ENCODE assay signal across 9 mouse cellular contexts in the genomic region with DNA sequence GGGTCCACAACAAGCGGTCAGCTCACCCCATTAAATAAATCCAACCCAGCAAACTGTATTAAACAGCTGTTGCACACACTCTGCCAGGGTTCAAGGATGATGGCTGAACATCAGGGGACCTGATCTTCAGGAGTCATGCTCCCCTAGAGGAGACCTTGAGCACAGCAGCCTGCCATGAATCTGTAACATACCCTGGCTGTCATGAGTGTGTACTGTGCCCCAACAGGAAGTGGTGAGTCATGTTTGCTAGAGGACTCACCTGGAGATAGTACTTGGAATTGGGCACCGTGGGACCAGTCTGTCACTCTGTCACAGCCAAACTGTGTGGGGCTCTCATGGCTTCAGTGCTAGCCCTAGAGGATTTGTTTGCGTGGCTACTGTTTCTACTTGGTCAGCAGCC.
DNase-seq lines count a peak whose midpoint lies in the region; ATAC-seq and TF ChIP-seq lines count a peak whose summit lies in the region.
"Had no signal": no experiment of that assay in that cellular context is flagged by ENCODE, and none has a peak within 500 bp of the region (broad histone marks: within the 10 kb centered on the region; RNA-seq: fewer than 3 reads in every experiment).

No protein-coding gene starts in this region.

- peak; percentile 52 for TF ChIP-seq CTCF in midbrain, postnatal 0 days (IDR thresholded peaks at IDR 0.05)
- TF ChIP-seq CTCF in liver, postnatal 0 days (IDR thresholded peaks at IDR 0.05; ENCODE audit: low read depth): peak; percentile 71

- no peak overlapping the region for H3K4me2 ChIP-seq in midbrain, postnatal 0 days (ENCODE audit: low read depth, low read length, poor library complexity, severe bottlenecking)
- no peak overlapping the region for H3K4me2 ChIP-seq in midbrain, embryonic 14.5 days (ENCODE audit: low read length)
- H3K4me2 ChIP-seq in liver, postnatal 0 days (ENCODE audit: low read depth, low read length): no peak overlapping the region
- H3K4me2 ChIP-seq: lung, embryonic 15.5 days had no signal

- no peak overlapping the region for H3K9ac ChIP-seq in midbrain, postnatal 0 days (replicated peaks; ENCODE audit: low read length, poor library complexity, severe bottlenecking)
- H3K9ac ChIP-seq in midbrain, embryonic 14.5 days (replicated peaks; ENCODE audit: low read length): no peak overlapping the region
- no peak overlapping the region for H3K9ac ChIP-seq in liver, postnatal 0 days (replicated peaks)
- H3K9ac ChIP-seq: lung, embryonic 15.5 days had no signal

- no peaks in the 10 kb centered on the region for H3K9me3 ChIP-seq in midbrain, postnatal 0 days (ENCODE audit: low read length)
- H3K9me3 ChIP-seq in midbrain, embryonic 14.5 days (ENCODE audit: control insufficient read depth, low read length): no peaks in the 10 kb centered on the region
- H3K9me3 ChIP-seq in liver, postnatal 0 days (ENCODE audit: low read length): no peaks in the 10 kb centered on the region
- H3K9me3 ChIP-seq in embryonic facial prominence, embryonic 10.5 days: no peaks in the 10 kb centered on the region
- H3K9me3 ChIP-seq: lung, embryonic 15.5 days had no signal

- no peaks in the 10 kb centered on the region for H3K27me3 ChIP-seq in midbrain, postnatal 0 days (ENCODE audit: insufficient read depth, low read length)
- no peaks in the 10 kb centered on the region for H3K27me3 ChIP-seq in midbrain, embryonic 14.5 days (ENCODE audit: control insufficient read depth, insufficient read depth, low read length)
- H3K27me3 ChIP-seq in liver, postnatal 0 days (ENCODE audit: insufficient read depth, low read length): no peaks in the 10 kb centered on the region
- no peaks in the 10 kb centered on the region for H3K27me3 ChIP-seq in embryonic facial prominence, embryonic 10.5 days (replicated peaks; ENCODE audit: low read depth, poor library complexity, severe bottlenecking)
- H3K27me3 ChIP-seq: lung, embryonic 15.5 days had no signal

- no peak for ATAC-seq in midbrain, postnatal 0 days (ENCODE audit: low FRiP score)
- no peak for ATAC-seq in midbrain, embryonic 14.5 days (ENCODE audit: low FRiP score, low TSS enrichment)
- ATAC-seq in liver, postnatal 0 days: peak; percentile 70

- peaks cover 7% of the 10 kb centered on the region; the same call in 1 of the 2 replicates for H3K36me3 ChIP-seq in midbrain, postnatal 0 days (ENCODE audit: insufficient read depth, low read length)
- H3K36me3 ChIP-seq in midbrain, embryonic 14.5 days (ENCODE audit: control insufficient read depth, insufficient read depth, low read length): 0 out of 2 replicates have a peak, but pooled peaks cover 8% of the 10 kb centered on the region
- 0 out of 2 replicates have a peak, but pooled peaks cover 5% of the 10 kb centered on the region for H3K36me3 ChIP-seq in liver, postnatal 0 days (replicated peaks; ENCODE audit: insufficient read depth, low read length)
- no peaks in the 10 kb centered on the region for H3K36me3 ChIP-seq in embryonic facial prominence, embryonic 10.5 days (replicated peaks)
- H3K36me3 ChIP-seq: lung, embryonic 15.5 days had no signal

- TF ChIP-seq EP300 in liver, postnatal 0 days (IDR thresholded peaks at IDR 0.05; ENCODE audit: low read depth): no peak

- WGBS in midbrain, postnatal 0 days: 95% methylated on average over 3 of the region's 3 CpGs
- WGBS in midbrain, embryonic 14.5 days: 92% methylated on average over 3 of the region's 3 CpGs
- WGBS in liver, postnatal 0 days (ENCODE audit: insufficient replicate concordance): 65% methylated on average over 3 of the region's 3 CpGs
- 85% methylated on average over 3 of the region's 3 CpGs for whole genome bisulfite sequencing in embryonic facial prominence, embryonic 10.5 days

- no peaks in the 10 kb centered on the region for H3K4me1 ChIP-seq in midbrain, postnatal 0 days (ENCODE audit: insufficient read depth, low read length)
- H3K4me1 ChIP-seq in midbrain, embryonic 14.5 days (ENCODE audit: control insufficient read depth, insufficient read depth, low read length): peaks cover 4% of the 10 kb centered on the region; the same call in 1 of the 2 replicates
- H3K4me1 ChIP-seq in liver, postnatal 0 days (ENCODE audit: insufficient read depth): no peaks in the 10 kb centered on the region; the same call in 1 of the 2 replicates
- H3K4me1 ChIP-seq in embryonic facial prominence, embryonic 10.5 days: no peaks in the 10 kb centered on the region
- H3K4me1 ChIP-seq: lung, embryonic 15.5 days had no signal

- H3K4me3 ChIP-seq in midbrain, postnatal 0 days (ENCODE audit: low read depth, low read length): no peak overlapping the region
- H3K4me3 ChIP-seq in midbrain, embryonic 14.5 days (replicated peaks; ENCODE audit: low read depth, low read length): no peak overlapping the region
- H3K4me3 ChIP-seq in liver, postnatal 0 days (ENCODE audit: low read depth, low read length): no peak overlapping the region
- H3K4me3 ChIP-seq in embryonic facial prominence, embryonic 10.5 days: no peak overlapping the region
- H3K4me3 ChIP-seq: lung, embryonic 15.5 days had no signal

- no peak overlapping the region for H3K27ac ChIP-seq in midbrain, postnatal 0 days (ENCODE audit: low read depth, low read length)
- no peak overlapping the region for H3K27ac ChIP-seq in midbrain, embryonic 14.5 days (replicated peaks; ENCODE audit: low read depth, low read length)
- no peak overlapping the region for H3K27ac ChIP-seq in liver, postnatal 0 days (ENCODE audit: low read depth)
- H3K27ac ChIP-seq in embryonic facial prominence, embryonic 10.5 days (replicated peaks): no peak overlapping the region
- H3K27ac ChIP-seq: lung, embryonic 15.5 days had no signal

- no peak for DNase-seq in midbrain, postnatal 0 days (ENCODE audit: low spot score)
- DNase-seq in midbrain, embryonic 14.5 days: no peak
- peak; percentile 23 for DNase-seq in c-Kit-positive CD71-positive TER-119-positive erythroid progenitor cells, embryonic 14.5 days (ENCODE audit: low spot score)
- peak; percentile 29 for DNase-seq in liver, postnatal 0 days
- no peak for DNase-seq in urinary bladder, postnatal 4 days (ENCODE audit: low spot score in 2 of 2)
- DNase-seq in lung, postnatal 25 days (ENCODE audit: low spot score): no peak
- no peak for DNase-seq in embryonic facial prominence, embryonic 10.5 days (ENCODE audit: low spot score)
- DNase-seq: kidney, adult 8-10 months had no signal

Comparison
In these comparisons a context has a peak if more than half of its experiments do, and no peak if none do; other contexts are left out.
1. DNase-seq: peak in c-Kit-positive CD71-positive TER-119-positive erythroid progenitor cells, embryonic 14.5 days (single experiment) and liver, postnatal 0 days (single experiment); none in midbrain, postnatal 0 days (single experiment), midbrain, embryonic 14.5 days (single experiment), urinary bladder, postnatal 4 days (0 of 2), lung, postnatal 25 days (single experiment) and embryonic facial prominence, embryonic 10.5 days (single experiment).